Comparison of ENCODE assay signal across 24 mouse cellular contexts in genomic region chr3:75078906-75079305, GRCm38 (mm10).
DNase-seq lines count a peak whose midpoint lies in the region; ATAC-seq lines count a peak whose summit lies in the region.
"Had no signal": no experiment of that assay in that cellular context is flagged by ENCODE, and none has a peak within 500 bp of the region (broad histone marks: within the 10 kb centered on the region; RNA-seq: fewer than 3 reads in every experiment).

No protein-coding gene starts in this region.

- H3K4me1 ChIP-seq in hindbrain, embryonic 16.5 days (ENCODE audit: control insufficient read depth, insufficient read depth, low read depth, low read length) = no peaks in the 10 kb centered on the region
- no peaks in the 10 kb centered on the region for H3K4me1 ChIP-seq in hindbrain, embryonic 10.5 days (replicated peaks)
- H3K4me1 ChIP-seq in forebrain, embryonic 13.5 days = no peaks in the 10 kb centered on the region
- H3K4me1 ChIP-seq: embryonic facial prominence, embryonic 10.5 days; heart, embryonic 10.5 days; limb, embryonic 12.5 days; midbrain, embryonic 10.5 days; neural tube, embryonic 15.5 days had no signal

- peak; percentile 58; the same call in 1 of the 2 replicates for ATAC-seq in hindbrain, embryonic 16.5 days
- ATAC-seq in forebrain, embryonic 13.5 days = peak; percentile 96
- ATAC-seq in erythroid progenitor cell, adult 5-6 weeks (replicated peaks; ENCODE audit: low FRiP score, poor library complexity, severe bottlenecking) = no peak
- ATAC-seq: liver, postnatal 0 days; lung, postnatal 0 days; Patski had no signal

- WGBS in hindbrain, embryonic 16.5 days = 76% methylated on average over 1 of the region's 1 CpGs
- WGBS in hindbrain, embryonic 10.5 days = 82% methylated on average over 1 of the region's 1 CpGs
- WGBS in forebrain, embryonic 13.5 days = 65% methylated on average over 1 of the region's 1 CpGs

- H3K27ac ChIP-seq in hindbrain, embryonic 16.5 days (ENCODE audit: low read depth, low read length) = no peak overlapping the region
- H3K27ac ChIP-seq in hindbrain, embryonic 10.5 days = no peak overlapping the region
- no peak overlapping the region for H3K27ac ChIP-seq in forebrain, embryonic 13.5 days
- H3K27ac ChIP-seq: embryonic facial prominence, embryonic 10.5 days; heart, embryonic 10.5 days; kidney, postnatal 0 days; limb, embryonic 12.5 days; midbrain, embryonic 10.5 days; neural tube, embryonic 15.5 days; stomach, postnatal 0 days had no signal

- H3K4me3 ChIP-seq in hindbrain, embryonic 16.5 days (ENCODE audit: low read length) = no peak overlapping the region
- H3K4me3 ChIP-seq in hindbrain, embryonic 10.5 days = no peak overlapping the region
- no peak overlapping the region for H3K4me3 ChIP-seq in forebrain, embryonic 13.5 days
- H3K4me3 ChIP-seq: embryonic facial prominence, embryonic 10.5 days; heart, embryonic 10.5 days; limb, embryonic 12.5 days; midbrain, embryonic 10.5 days; neural tube, embryonic 15.5 days had no signal

- H3K4me2 ChIP-seq in hindbrain, embryonic 16.5 days (ENCODE audit: low read length) = no peak overlapping the region
- no peak overlapping the region for H3K4me2 ChIP-seq in forebrain, embryonic 13.5 days
- H3K4me2 ChIP-seq: limb, embryonic 12.5 days; liver, embryonic 11.5 days; neural tube, embryonic 15.5 days had no signal

- H3K9ac ChIP-seq in hindbrain, embryonic 16.5 days (ENCODE audit: low read depth, low read length) = no peak overlapping the region
- H3K9ac ChIP-seq in forebrain, embryonic 13.5 days = no peak overlapping the region
- H3K9ac ChIP-seq: limb, embryonic 12.5 days; liver, postnatal 0 days; neural tube, embryonic 15.5 days had no signal

- H3K27me3 ChIP-seq in hindbrain, embryonic 16.5 days (replicated peaks; ENCODE audit: control insufficient read depth, insufficient read depth, low read length) = no peaks in the 10 kb centered on the region
- H3K27me3 ChIP-seq in hindbrain, embryonic 10.5 days (ENCODE audit: insufficient read depth, poor library complexity, severe bottlenecking) = no peaks in the 10 kb centered on the region
- H3K27me3 ChIP-seq in forebrain, embryonic 13.5 days = no peaks in the 10 kb centered on the region
- H3K27me3 ChIP-seq: CH12.LX; limb, embryonic 12.5 days; neural tube, embryonic 15.5 days had no signal

- no peaks in the 10 kb centered on the region for H3K36me3 ChIP-seq in hindbrain, embryonic 16.5 days (ENCODE audit: control insufficient read depth, insufficient read depth, low read length)
- no peaks in the 10 kb centered on the region for H3K36me3 ChIP-seq in hindbrain, embryonic 10.5 days
- no peaks in the 10 kb centered on the region for H3K36me3 ChIP-seq in forebrain, embryonic 13.5 days (ENCODE audit: poor library complexity, severe bottlenecking)
- H3K36me3 ChIP-seq: embryonic facial prominence, embryonic 10.5 days; G1E; heart, embryonic 10.5 days; limb, embryonic 12.5 days; midbrain, embryonic 10.5 days; neural tube, embryonic 15.5 days had no signal

- DNase-seq in hindbrain, embryonic 10.5 days (ENCODE audit: low spot score) = no peak
- peak; percentile 2 for DNase-seq in brain, adult 2 months (ENCODE audit: low read depth, low spot score)
- DNase-seq in cerebellum, adult 9-11 months = peak; percentile 2
- DNase-seq in heart, adult 18-20 months = no peak
- DNase-seq: adrenal gland, postnatal 36 days; B cell, adult 2 months; kidney, adult 2 months; liver, postnatal 0 days; right cerebral cortex, postnatal 14 days had no signal

- H3K9me3 ChIP-seq in hindbrain, embryonic 16.5 days (ENCODE audit: control insufficient read depth, low read length) = no peaks in the 10 kb centered on the region
- H3K9me3 ChIP-seq in hindbrain, embryonic 10.5 days = no peaks in the 10 kb centered on the region
- H3K9me3 ChIP-seq in forebrain, embryonic 13.5 days (replicated peaks) = no peaks in the 10 kb centered on the region
- H3K9me3 ChIP-seq: embryonic facial prominence, embryonic 10.5 days; G1E; heart, embryonic 10.5 days; limb, embryonic 12.5 days; midbrain, embryonic 10.5 days; neural tube, embryonic 15.5 days had no signal

Comparison
In these comparisons a context has a peak if more than half of its experiments do, and no peak if none do; other contexts are left out.
1. DNase-seq: peak in brain, adult 2 months (single experiment) and cerebellum, adult 9-11 months (single experiment); none in hindbrain, embryonic 10.5 days (single experiment) and heart, adult 18-20 months (0 of 2).